Mouse (Mus musculus) embryo, embryonic 9.5 days (tissue): ENCODE data around the gene Ly6g5c.
A peak's percentile ranks its signal among the peaks of the same experiment; 100 is the strongest.

Source experiments
- DNase-seq: peaks from one replicate; pipeline ENCODE4 v3.0.0-alpha.2; 2017; ENCODE audit errors: extremely low spot score

Ly6g5c gene

DNA sequence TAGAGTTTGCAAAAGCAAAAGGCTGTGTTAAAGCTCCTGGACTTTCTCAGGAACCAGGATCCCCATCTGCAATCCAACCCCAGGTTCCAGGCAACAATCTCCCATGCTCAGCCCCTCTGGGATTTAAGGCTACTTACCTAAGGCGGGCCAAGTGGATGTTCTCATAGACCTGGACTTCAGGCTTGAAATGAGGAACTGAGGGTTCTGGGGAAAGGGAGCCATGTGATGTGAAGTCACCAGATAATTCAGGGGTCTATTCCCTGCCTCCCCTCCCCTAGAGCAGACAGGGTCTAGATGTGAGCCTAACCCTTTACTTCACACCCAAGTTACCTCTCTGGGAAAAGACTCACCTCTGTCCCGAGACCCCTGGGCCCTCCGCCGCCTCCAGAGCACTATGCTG is 27.4 kb upstream of the Ly6g5c start:
- no peak for DNase-seq

- no peak for DNase-seq
Observed at GRCm38 (mm10) chr17:35082841-35083576, 25.1 kb upstream of the Ly6g5c start.

- DNase-seq = no peak
Observed at GRCm38 (mm10) chr17:35083929-35084497, 24.1 kb upstream of the Ly6g5c start.

- DNase-seq = no peak
Observed at GRCm38 (mm10) chr17:35085208-35085865, 22.7 kb upstream of the Ly6g5c start, which contains the start of gene Ly6g6f. TSS of gene Ly6g6f (minus strand) at chr17:35085610.

GRCm38 (mm10) chr17:35088151-35088550 is 19.9 kb upstream of the Ly6g5c start:
- no peak for DNase-seq

GRCm38 (mm10) chr17:35088825-35089644 is 19.0 kb upstream of the Ly6g5c start, which contains the start of gene Abhd16a:
TSS of gene Abhd16a (plus strand) at chr17:35089263.
- DNase-seq = peak; percentile 94

DNA sequence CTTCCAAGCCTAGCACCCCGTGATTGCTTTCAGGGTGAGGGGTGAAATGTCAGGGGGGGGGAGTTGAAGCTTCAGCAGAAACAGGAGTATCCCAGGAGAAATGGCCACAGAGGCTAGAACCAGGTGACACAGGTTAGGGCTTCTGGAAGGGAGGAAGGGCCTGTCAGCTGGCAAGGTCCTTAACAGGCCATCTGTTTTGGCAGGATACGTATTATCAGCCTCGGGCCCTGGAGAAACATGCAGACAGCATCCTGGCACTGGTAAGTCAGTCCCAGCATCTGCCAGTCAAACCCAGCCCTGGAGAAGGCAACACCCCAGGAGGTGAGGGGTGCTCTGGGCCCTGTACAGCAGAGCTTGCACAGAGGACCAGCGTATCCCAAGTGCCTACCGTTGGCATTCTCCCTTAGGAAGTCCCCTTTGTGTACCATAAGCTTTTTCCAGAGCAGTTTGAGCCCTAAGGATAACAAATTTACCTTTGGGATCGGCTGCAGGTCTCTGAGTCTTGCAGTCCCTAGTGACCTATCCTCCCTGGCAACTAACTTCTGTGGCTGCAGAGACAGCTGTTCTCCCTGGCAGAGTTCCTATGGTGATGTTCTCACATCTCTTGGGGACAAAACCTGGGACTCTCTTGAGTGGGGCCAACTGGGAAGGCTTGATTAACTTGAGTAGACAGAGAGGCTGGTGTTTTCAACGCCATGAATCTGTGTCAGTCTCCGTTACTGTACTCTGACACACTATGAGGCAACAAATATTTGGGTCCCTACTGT is 17.7 kb upstream of the Ly6g5c start:
- no peak for DNase-seq

- no peak for DNase-seq
Observed at GRCm38 (mm10) chr17:35092403-35093198, 15.5 kb upstream of the Ly6g5c start.

DNA sequence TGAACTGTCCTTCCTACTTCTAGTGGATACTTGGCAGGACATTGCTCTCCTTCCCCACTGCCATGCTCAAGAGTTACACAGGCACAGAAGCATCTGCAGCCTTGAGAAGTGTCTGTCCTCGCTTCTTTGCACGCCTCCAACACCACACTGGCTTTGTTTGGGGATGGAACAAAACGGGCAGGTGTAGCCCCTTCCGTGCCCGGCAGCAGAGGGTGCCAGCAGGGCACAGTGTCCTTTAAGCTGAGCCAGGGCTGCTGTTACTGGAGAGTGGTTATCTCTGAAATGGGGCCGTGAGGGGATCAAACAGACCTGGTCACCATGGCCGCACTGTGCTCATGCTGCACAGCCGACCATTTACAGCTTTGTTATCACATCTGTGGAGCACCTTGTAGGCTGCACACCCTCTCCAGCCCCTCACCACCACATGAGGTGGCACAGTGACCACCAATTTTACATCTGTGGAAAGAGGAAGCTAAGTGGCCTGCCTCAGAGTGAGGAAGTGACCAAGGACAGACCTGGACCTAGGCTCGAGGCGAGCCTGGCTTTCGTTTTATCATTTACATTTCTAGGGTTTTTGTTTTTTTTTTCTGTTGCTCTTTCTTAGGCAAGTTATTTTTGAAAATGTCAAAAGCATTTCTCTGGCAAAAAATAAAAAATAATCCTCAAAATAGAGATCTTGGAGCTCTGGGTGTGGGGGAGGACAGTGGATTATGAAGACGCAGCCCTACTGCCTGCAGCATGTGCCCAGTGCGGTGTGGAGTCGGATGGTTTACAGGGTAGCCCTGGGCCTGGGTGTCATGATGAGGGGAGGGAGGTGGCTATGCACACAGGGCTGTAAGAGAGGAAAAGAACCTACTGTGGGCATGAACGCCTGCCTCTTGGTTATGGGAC is 13.4 kb upstream of the Ly6g5c start:
- DNase-seq = no peak

GRCm38 (mm10) chr17:35096597-35096996 is 11.5 kb upstream of the Ly6g5c start:
- DNase-seq = no peak

GRCm38 (mm10) chr17:35097164-35097655 is 10.9 kb upstream of the Ly6g5c start:
- no peak for DNase-seq

GRCm38 (mm10) chr17:35100196-35100765 is 7.8 kb upstream of the Ly6g5c start:
- DNase-seq = no peak

DNA sequence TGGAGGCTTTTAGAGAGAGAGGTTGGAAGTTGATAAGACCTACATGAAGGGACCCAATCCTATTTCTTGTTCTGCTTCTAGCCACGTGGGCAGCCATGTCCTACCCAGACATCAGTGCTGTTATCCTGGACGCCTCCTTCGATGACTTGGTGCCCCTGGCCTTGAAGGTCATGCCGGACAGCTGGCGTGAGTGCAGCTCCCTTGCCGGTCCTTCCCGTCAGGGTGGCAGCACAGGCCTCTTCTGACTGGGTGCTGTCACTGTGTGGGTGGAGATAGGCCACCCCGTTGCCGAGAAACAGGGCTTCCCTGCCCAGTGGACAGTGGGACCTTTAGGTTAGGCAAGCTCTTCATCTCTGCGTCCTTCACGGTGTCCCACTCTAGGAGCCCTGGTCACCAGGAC is 6.9 kb upstream of the Ly6g5c start:
- DNase-seq = no peak

GRCm38 (mm10) chr17:35102299-35102698 is 5.8 kb upstream of the Ly6g5c start:
- DNase-seq = no peak

DNA sequence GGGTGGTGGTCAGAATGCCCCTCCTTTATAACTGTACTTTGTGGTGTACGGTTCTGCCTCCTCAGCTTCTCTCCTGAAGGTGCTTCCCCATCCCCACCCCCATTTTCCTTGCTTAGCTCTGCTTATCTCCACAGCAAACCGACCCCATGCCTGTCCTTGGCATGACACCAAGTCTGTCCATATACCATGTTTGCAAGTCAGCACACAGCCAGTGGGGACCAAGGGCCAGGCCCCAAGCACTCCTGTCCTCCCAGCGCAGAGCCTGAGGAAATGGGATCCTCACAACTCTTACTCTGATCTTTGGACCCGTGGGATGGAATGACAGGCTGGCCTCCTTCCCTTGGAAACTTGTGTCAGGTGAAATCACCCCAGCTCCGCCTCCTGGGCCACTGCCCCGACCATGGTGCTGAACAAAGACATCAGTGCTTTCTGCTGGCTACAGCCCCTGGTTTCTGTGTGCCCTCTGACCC is 4.8 kb upstream of the Ly6g5c start:
- no peak for DNase-seq

- DNase-seq = no peak
Observed at GRCm38 (mm10) chr17:35104079-35104478, 4.0 kb upstream of the Ly6g5c start.

GRCm38 (mm10) chr17:35104754-35105153 is 3.3 kb upstream of the Ly6g5c start:
- DNase-seq = no peak

GRCm38 (mm10) chr17:35105740-35106389 is 2.2 kb upstream of the Ly6g5c start:
- DNase-seq = peak; percentile 23
